Mouse (Mus musculus) lung, postnatal 14 days (tissue): ENCODE data around the gene Bok.

Experiments used
- DNase-seq: peaks from one replicate; pipeline ENCODE4 v3.0.0; 2021

The Bok gene

DNA sequence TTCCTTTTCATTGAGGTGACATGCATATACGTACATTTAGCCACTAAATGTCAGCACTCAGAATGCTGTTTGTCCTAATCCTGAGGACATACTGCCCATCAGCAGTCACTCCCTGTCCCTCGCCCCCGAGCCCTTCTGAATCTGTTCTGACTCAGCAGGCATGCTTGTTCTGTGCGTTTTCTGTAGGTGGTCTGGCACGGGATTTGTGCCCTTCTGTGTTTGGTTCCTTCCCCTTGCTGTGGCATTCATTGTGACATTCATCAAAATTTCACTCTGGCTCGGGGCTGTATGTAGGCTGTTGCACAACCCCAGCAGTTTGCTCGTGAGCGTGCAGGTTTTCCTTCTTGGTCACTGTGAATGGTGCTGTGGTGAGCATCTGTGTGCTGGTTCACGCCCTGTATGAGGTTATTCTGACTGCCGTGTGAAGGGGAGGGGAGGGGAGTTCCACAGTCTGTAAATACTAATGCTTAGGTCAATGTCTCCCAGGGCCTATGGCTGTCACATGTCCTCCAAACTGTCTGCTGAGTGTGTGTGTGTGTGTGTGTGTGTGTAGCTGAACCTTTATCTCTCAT, 6.4 kb downstream of the Bok start:
- no peak for DNase-seq

DNA sequence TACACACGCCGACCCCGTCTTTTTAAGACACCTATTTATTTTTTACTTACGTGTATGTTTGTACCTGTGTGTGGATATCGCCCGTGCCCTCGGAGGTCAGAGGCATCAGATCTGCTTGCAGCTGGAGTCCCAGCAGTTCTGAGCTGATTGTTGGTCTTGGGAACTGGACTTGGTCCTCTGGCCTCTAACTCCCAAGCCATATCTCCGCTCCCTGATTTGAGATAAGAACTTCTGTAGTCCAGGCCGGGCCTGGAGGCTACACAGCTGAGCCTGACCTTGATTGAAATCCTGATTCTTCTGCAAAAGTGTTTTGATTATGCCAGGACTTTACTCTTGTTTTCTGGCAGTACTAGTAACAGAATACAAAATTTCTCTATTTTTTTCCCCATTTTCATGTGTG, 7.3 kb downstream of the Bok start:
- no peak for DNase-seq

DNA sequence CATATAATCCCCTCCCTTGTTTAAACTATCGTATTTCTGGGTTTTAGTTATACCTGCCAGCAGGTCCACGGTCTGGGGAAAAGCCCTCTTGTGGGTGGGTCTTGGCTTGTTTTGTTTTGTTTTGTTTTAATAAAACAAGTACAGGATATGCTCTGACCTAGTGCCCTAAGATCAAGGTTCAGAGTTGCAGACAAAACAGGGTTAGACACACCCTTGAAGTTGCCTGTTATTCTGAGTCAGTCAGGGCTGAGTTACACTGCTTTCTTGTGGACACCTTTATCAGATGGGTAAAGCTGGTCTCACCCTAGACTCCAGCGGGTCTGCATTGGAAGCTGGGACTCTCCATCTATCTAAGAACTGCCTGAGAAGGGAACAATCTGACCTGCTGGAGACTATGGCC, 8.0 kb downstream of the Bok start:
- DNase-seq = no peak

DNA sequence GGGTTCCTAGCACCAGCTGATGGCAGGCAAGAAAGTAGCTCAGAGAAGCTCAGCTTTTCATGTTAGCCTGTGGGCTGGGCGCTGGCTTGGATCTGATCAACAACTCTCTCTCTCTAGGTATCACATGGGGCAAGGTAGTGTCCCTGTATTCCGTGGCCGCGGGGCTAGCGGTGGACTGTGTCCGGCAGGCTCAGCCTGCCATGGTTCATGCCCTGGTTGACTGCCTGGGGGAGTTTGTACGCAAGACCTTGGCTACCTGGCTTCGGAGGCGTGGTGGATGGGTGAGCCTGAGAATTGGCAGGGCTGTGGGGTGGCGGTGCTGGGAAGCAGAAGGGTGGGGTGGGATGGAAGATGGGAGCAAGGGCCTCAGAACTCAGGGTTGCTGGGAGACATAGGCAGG, 8.5 kb downstream of the Bok start:
- DNase-seq = no peak

DNA sequence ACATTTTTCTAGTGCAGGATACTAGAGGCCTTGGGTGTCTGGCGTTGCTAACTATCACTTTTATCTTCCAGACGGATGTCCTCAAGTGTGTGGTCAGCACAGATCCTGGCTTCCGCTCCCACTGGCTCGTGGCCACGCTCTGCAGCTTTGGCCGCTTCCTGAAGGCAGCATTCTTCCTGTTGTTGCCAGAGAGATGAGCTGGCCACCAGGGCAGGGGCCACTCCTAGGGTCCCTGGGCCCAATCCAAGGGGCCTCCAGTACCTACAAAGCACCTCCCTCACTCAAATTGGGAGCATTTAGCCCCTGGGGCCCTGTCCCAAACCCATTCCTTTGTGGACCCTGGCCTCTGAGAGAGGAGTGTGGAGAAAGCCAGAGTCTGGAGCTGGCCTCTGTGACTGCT, 9.5 kb downstream of the Bok start:
- peak; percentile 65 for DNase-seq

DNA sequence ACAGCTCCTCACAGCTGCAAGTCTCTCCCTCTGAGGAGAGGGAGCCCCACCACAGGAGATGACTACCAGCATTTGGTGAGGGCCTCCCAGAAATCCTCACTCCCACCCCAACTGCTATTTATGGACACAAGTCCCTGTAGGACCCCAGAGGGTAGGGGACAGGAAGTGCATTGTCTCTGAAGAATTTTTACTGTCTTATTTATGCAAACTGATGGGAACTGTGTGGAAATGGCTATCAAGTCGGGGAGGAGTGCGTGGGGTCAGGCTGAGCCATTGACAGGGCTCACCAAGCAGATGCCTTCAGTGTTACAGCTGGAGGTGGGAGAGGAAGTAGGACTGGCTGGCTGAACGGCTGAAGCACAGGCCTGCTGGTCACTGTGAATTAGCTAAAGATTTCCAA, 11.9 kb downstream of the Bok start:
- DNase-seq = no peak

DNA sequence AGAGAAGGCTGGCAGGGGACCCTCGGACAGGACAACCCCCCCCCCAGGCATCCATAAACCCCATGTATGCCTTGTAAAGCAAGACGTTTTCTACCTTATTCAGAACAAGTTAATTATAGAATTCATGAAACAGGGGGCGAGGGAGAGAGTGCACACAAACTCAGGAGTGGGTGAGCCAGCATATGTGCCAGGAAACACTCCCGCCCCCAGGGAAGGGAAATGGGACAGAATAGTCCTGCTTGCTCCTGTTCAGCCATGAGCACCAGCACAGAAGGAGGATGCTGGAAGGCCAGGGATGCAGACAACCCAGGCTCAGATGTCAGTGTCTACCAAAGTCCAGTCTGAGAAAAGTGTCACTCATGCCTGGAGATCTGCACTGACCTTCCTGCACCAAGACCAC, 13.7 kb downstream of the Bok start:
- no peak for DNase-seq

DNA sequence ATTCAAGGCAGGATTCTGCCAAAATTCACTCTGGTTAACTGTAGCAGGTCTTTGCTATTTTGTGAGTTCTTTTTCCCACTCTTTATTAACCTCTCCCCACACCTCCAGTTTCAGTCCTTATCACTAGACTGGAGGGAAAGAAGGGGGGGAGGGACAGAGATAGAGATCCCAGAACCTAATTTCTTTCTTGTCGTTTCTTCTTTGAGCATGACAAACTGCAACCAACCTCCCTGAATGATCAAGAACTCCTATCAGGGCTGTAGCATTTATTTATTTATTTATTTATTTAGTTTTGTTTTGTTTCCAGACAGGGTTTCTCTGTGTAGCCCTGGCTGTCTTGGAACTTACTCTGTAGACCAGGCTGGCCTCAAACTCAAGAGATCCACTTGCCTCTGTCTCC, 16.6 kb downstream of the Bok start:
- no peak for DNase-seq

DNA sequence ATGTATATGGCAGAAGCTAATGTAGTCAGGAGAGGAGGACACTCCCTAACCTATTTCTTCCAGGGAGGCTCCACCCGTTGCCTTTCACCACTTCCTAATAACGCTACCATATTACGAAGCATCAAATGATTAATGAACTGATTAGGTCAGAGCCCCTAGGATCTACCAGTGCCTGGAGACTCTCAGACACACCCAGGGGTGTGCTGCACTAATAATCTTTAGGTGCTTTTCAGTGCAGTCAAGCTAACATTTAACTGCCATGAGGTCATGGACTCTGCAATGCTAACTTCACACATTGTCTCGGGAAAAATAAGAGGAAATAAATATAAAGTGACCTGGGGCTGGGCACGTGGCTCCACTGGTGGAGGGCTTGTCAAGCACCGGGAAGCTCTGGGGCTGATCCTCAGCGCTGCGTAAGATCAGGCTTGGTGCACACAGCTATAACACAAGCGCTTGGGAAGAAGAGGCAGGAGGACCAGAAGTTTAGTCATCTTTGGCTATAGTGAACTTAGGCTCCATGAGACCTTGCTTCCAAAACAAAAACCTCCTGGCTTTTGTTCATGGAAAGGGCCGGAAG, 18.1 kb downstream of the Bok start:
- DNase-seq = no peak

DNA sequence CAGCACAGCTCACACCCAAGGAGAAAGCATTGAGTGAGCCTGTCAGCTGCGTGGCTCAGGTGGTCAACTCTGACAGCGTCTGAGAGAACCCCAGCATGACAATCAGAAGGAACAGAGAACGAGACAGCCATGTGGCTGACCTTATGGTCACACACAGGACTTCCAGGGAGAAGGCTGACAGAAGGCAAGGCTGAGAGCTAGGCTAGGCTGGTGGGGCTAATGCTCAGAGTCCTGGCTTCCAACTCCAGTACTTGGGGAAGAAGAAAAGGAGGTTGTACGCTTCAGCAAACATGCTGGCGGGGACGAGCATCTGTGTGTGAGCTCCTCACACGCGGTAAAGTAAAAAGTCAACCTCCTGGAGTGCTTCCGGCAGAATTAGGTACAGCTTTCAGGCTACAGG, 18.9 kb downstream of the Bok start:
- no peak for DNase-seq

DNA sequence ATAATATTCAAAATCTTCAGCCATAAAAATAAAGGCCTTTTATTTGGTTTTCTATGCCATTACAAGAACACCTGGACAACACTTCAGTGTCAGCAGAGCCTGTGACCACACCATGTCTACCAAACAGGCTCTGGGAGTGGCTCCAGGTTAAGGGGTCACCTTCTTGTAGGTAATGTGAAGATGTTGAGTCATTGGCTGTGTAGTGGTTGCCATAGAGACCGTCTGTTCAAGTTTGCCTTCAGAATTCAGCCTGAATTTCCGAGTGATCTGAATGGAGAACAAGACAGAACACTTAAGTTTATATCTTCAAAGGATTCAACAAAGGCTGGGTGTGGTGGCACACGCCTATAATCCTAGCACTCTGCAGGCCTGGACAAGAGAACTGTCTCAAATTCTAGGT, 19.9 kb downstream of the Bok start:
- no peak for DNase-seq

DNA sequence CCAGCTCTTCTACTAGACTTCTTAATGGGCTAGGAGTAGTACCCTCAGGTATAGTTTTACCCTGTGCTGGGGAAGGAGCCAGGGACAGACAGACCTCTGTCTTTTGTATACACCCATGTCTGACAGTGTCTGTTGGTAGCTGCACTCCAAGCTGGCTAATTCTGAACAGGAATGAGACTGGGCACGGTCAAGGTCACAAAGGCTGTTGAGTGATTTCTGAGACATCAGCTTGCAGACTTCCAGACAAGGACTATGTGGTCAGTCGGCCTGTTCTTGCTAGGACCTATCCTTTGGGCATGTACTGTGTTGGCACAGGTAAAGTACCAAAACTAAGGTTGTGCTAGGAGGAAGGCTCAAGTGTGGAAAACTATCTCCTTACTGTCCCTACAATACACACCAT, 30.7 kb downstream of the Bok start:
- DNase-seq = no peak

DNA sequence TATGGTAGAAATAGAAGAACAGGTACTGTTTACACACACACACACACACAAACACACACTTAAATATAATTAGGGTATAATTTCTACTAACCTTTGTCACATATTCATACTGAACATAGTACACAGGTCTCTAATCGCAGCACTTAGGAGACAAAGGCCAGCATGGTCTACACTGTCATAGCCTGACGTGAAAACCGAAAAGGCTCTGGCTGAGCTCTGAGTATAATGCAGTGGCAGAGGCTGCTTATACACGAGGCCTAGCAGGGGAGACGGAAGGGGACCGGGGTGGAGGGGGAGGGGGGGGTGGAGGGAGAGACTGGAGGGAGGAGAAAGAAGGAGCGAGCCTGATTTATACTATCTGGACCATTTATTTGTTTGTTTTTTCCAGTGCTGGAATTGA, 36.1 kb downstream of the Bok start:
- DNase-seq = no peak

DNA sequence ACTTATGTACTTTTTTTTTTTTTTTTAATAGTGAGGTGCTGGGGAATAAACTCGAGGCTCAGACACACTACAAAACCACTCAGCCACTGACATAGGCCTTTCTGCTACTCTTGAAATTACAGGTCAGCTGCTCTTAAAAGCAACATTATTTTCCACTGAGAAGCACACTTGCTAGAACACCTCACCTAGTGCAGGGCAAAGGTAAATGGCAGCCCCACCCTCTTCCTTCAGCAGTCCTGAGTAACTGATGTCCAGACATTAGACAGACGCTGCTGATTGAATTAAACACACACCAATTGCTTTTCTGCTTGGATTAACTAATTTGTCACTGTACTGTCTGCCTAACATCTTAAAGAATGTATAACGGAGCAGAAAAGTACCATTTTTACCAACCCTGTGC, 39.2 kb downstream of the Bok start:
- no peak for DNase-seq

DNA sequence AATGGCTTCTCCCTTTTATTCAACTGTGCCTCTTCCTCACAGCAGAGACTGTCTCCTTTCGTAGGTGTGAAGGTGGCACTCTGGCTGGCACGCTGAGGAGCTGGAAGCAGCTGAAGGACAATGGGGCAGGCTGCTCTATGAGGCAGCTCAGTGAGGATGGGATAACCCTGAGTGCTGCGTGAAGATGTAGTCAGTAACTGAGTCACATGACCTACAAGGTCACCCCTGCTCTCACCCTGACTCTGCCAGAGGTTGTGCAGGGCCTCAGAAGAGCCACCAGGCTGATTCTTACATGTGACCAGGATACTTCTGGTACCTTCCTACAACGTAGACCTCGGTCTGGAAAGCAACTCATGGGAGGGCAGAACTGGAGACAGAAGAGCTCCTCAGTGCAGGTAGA, 40.2 kb downstream of the Bok start:
- DNase-seq = no peak

DNA sequence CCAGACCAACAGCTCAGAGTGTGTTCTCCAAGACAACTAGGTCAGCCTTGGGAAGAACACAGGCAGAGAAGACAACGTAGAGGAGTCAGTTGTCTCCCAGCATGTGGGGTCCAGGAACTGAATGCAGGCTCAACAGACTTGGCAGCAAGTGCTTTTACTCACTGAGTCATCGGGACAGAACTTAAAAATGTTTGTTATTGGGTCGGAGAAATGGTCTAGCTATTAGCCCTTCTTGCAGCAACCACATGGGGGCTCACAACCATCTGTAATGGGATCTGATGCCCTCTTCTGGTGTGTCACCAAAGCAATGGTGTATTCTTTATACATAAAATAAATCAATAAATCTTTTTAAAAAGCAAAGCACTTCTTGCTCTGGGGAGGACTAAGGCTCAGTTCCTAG, 40.7 kb downstream of the Bok start:
- DNase-seq = no peak

DNA sequence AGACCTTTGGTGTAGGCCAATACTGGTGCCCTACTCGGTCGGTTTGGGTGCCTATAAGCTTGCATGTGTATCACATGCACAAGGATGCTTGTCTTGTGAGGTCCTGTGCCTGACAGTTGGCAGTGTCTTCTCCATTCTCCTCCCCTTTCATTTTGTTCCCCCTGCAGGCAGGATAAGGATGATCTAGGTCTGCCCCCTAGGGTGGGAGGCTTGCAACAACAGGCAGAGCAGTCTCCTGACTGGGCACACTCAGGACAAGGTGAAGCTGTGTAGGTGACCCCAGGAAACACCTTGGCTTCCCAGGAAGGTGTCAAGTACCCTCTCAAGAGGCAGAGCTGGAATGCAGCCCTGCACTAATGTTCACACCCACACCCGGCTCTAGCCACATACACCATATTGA, 41.5 kb downstream of the Bok start:
- peak; percentile 73 for DNase-seq

DNA sequence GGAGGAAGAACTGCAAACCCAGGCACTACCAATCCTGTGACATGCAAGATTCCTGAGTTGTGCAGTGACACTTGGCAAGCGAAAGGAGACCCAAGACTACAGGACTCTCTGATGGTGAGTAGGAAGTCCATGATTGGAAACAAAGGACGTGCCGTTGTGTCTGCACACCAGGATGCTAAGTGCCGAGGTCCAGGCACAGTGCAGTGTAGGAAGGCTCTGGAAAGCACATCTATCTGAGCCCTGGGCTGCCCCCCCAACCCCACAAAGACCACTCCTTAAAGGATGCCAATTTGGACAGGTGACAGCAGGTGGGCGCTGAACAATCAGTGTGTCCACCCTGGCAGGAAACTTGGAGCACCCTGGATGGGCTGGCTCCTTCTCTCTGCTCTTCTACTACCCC, 45.6 kb downstream of the Bok start:
- no peak for DNase-seq

DNA sequence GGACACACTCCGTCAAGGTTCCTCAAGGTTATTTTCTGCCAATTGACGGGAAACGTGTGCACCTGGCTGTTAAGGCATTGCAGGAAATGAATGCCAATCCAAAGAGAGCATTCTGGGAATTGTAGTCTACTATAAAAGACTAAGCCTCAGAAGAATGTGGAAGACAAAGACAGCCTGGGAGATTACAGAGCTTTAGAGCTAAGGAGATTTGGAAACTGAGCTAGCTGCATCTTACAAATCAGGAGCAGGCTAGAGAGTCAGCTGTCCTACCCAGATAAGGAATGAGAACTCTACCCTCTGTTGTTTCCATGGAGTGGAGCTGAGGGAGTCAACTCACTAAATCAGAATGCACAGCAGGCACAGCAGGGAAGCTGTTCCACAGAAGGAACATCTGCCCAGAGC, 46.4 kb downstream of the Bok start:
- no peak for DNase-seq

DNA sequence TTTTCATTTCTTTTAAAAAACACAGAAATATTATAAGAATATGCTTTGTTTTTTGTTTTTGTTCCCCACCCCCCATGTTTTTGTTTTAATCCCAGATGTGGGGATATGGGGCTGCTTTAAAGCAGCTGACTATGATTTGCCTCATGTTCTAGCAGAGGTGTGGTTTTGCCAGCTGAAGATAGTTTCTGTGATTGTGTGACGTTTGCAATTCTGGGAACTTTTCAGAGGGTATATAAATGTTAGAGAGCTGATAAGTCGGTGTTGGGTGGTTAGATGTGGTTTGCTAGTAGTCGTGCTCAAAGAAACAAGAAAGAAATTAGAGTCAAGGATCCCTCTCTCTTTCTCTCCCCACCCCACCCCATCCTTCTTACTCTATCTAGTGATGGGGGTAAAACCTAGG, 50.4 kb downstream of the Bok start:
- DNase-seq = no peak

DNA sequence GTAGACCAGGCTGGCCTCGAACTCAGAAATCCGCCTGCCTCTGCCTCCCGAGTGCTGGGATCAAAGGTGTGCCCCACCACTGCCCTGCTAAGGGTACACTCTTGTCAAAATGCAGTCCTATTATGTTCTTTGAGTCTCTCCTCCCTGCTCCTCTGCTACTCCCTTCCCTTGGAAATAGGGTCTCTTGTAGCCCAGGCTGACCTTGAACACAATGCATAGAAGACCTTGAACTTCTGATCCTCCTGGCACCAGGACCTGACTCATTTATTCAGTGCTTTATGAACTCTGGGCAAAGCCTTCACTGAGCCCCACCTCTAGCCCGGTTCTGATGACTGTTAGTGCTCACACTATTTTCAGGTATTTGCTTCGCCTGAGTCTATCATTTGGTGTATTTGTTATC, 52.3 kb downstream of the Bok start:
- DNase-seq = no peak

DNA sequence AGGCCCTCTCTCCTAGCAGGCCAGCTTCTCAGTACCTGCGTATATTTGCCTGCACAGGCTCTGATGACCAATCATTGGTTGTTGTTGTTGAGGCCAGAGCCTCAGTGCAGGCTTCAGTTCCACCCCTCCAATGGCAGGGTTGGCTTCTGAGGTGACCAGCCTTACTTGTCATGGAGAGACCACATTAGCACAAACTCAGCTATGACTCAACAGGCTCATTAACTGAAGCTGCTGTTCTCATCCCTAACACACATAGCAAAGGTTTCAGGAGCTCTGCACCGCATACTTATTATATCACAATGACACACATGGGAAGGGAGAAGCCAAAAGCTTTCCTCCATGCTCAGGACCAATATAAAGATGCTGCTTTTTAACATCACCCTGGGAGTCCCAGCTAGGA, 55.2 kb downstream of the Bok start:
- DNase-seq = no peak

DNA sequence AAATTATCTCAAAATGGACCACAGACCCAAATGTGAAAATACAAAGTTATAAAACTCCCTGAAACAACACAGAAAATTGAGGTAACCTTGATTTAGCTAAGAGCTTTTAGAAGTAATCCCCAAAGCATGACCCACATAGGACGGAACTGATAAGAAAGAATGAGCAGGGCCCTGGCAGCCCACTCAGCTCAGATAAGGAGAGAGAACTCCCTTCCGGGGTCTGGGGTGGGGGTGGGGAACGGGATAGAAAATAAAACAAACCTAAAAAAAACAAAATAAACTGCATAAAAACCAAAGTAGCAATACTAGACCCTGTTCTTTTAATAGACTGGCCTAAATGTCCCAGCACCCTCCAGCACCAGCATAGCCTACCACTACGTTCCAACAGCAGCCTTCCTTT, 56.5 kb downstream of the Bok start:
- no peak for DNase-seq

DNA sequence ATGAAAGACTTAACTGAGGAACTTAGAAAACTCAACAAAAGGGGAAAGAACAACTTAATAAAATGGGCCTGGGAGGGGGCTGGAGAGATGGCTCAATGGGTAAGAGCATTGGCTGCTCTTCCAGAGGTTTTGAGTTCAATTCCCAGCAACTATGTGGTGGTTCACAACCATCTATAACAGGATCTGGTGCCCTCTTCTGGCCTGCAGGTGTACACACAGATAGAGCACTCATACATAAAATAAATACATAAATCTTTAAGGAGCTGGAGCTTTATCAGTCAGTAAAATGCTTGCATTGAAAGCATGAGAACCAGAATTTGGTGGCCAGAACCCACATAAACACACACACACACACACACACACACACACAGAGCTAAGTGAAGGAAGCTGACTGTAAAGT, 57.5 kb downstream of the Bok start:
- no peak for DNase-seq
